Mouse (Mus musculus) limb, embryonic 12.5 days (tissue): Measurements from ENCODE around the gene Chic1. TPM values are rescaled to one million over a fixed set of nuclear protein-coding genes. Genes with fewer than 3 reads are reported as not detected.

ENCODE experiments used
- ATAC-seq: fragments of 200-750 bp; cut with Nextera tagmentation; 2 replicates; pipeline ENCODE4 v1.8.0; 2017; ENCODE audit warnings: low read depth, moderate TSS enrichment; ENCODE audit not compliant: insufficient number of reproducible peaks, insufficient read depth, low FRiP score, low TSS enrichment
- H3K27ac ChIP-seq: fragments of 300-500 bp; sonication (generic); 2 replicates; pipeline ENCODE4 v1.5.1; 2016; ENCODE audit warnings: mild to moderate bottlenecking, moderate library complexity
- H3K27me3 ChIP-seq: fragments of 300-500 bp; sonication (generic); 2 replicates; pipeline ENCODE4 v1.6.1; 2016; ENCODE audit warnings: mild to moderate bottlenecking, moderate library complexity
- H3K36me3 ChIP-seq: fragments of 300-500 bp; sonication (generic); 2 replicates; pipeline ENCODE4 v1.6.1; 2016; ENCODE audit warnings: mild to moderate bottlenecking, moderate library complexity
- H3K4me1 ChIP-seq: fragments of 300-500 bp; sonication (generic); replicated peaks from 2 replicates; pipeline ENCODE4 v1.6.1; 2016
- H3K4me2 ChIP-seq: fragments of 300-500 bp; sonication (generic); 2 replicates; pipeline ENCODE4 v1.6.1; 2016; ENCODE audit warnings: mild to moderate bottlenecking, moderate library complexity
- H3K4me3 ChIP-seq: fragments of 300-500 bp; sonication (generic); replicated peaks from 2 replicates; pipeline ENCODE4 v1.5.1; 2016; ENCODE audit warnings: mild to moderate bottlenecking
- H3K9ac ChIP-seq: fragments of 300-500 bp; sonication (generic); replicated peaks from 2 replicates; pipeline ENCODE4 v1.6.1; 2016; ENCODE audit warnings: mild to moderate bottlenecking, moderate library complexity
- H3K9me3 ChIP-seq: fragments of 300-500 bp; sonication (generic); 2 replicates; pipeline ENCODE4 v1.6.1; 2016; ENCODE audit warnings: mild to moderate bottlenecking, moderate library complexity
- WGBS: fragments of 180-500 bp; shearing (Covaris S2); methylation state at CpG from one replicate; pipeline ENCODE4 v1.1.7; 2016; 5-methylcytosine and 5-hydroxymethylcytosine counted together
- polyA plus RNA-seq: library from polyadenylated mRNA; unstranded; fragments of >200 nt; fragmentation: Nextera tagmentation; extraction: Ambion mirVana; gene quantifications from 2 replicates; pipeline ENCODE4 v1.2.1, GENCODE M21; 2016

The Chic1 gene
- polyA plus RNA-seq, 1 experiment from 2014 or later, result 4.5 TPM

- ATAC-seq, result no peak
- Histone ChIP-seq H3K9ac (no peak overlapping the region), H3K27me3 (peaks cover 10% of the 10 kb centered on the region), H3K27ac (no peak overlapping the region), H3K9me3 (no peaks in the 10 kb centered on the region), H3K4me2 (no peak overlapping the region), H3K36me3 (no peaks in the 10 kb centered on the region), H3K4me3 (no peak overlapping the region), H3K4me1 (no peaks in the 10 kb centered on the region)
- 64% methylated on average over 5 of the region's 5 CpGs for WGBS
These were observed 9.9 kb downstream of the Chic1 start for GRCm38 (mm10) chrX:103366201-103366600.

- 48% methylated on average over 3 of the region's 3 CpGs for WGBS
- Histone ChIP-seq H3K27me3 (peaks cover 10% of the 10 kb centered on the region), H3K4me1 (no peaks in the 10 kb centered on the region), H3K27ac (no peak overlapping the region), H3K4me3 (no peak overlapping the region), H3K9ac (no peak overlapping the region), H3K36me3 (no peaks in the 10 kb centered on the region), H3K4me2 (no peak overlapping the region), H3K9me3 (no peaks in the 10 kb centered on the region)
- ATAC-seq, result no peak
These were observed 12.4 kb downstream of the Chic1 start for GRCm38 (mm10) chrX:103368650-103369049.

- H3K27ac ChIP-seq, result no peak overlapping the region
- ATAC-seq, result no peak
- H3K4me2 ChIP-seq, result no peak overlapping the region
- H3K27me3 ChIP-seq, result peaks cover 12% of the 10 kb centered on the region
- H3K9me3 ChIP-seq, result no peaks in the 10 kb centered on the region
- no peaks in the 10 kb centered on the region for H3K36me3 ChIP-seq
- no peak overlapping the region for H3K4me3 ChIP-seq
- no peak overlapping the region for H3K9ac ChIP-seq
- H3K4me1 ChIP-seq, result no peaks in the 10 kb centered on the region
- 72% methylated on average over 2 of the region's 2 CpGs for WGBS
These were observed 14.9 kb downstream of the Chic1 start for GRCm38 (mm10) chrX:103371221-103371620.

GRCm38 (mm10) chrX:103371627-103372026, 15.4 kb downstream of the Chic1 start:
- Histone ChIP-seq H3K4me1 (no peaks in the 10 kb centered on the region), H3K36me3 (no peaks in the 10 kb centered on the region), H3K27ac (no peak overlapping the region), H3K9me3 (no peaks in the 10 kb centered on the region), H3K4me3 (no peak overlapping the region), H3K9ac (no peak overlapping the region), H3K27me3 (peaks cover 12% of the 10 kb centered on the region), H3K4me2 (no peak overlapping the region)
- ATAC-seq, result no peak
- WGBS, result 54% methylated on average over 2 of the region's 2 CpGs

GRCm38 (mm10) chrX:103374250-103374649, 18.0 kb downstream of the Chic1 start:
- no peak for ATAC-seq
- Histone ChIP-seq H3K27ac (no peak overlapping the region), H3K36me3 (no peaks in the 10 kb centered on the region), H3K9ac (no peak overlapping the region), H3K9me3 (no peaks in the 10 kb centered on the region), H3K4me1 (no peaks in the 10 kb centered on the region), H3K4me3 (no peak overlapping the region), H3K4me2 (no peak overlapping the region), H3K27me3 (peaks cover 9% of the 10 kb centered on the region; the same call in 1 of the 2 replicates)
- 59% methylated on average over 5 of the region's 5 CpGs for WGBS

GRCm38 (mm10) chrX:103384528-103384927, 28.3 kb downstream of the Chic1 start:
- WGBS, result 77% methylated on average over 3 of the region's 3 CpGs
- H3K9me3 ChIP-seq, result no peaks in the 10 kb centered on the region
- no peaks in the 10 kb centered on the region for H3K4me1 ChIP-seq
- peaks cover 11% of the 10 kb centered on the region for H3K27me3 ChIP-seq
- H3K36me3 ChIP-seq, result no peaks in the 10 kb centered on the region; the same call in 1 of the 2 replicates
- H3K4me3 ChIP-seq, result no peak overlapping the region
- H3K4me2 ChIP-seq, result no peak overlapping the region
- no peak for ATAC-seq
- H3K9ac ChIP-seq, result no peak overlapping the region
- H3K27ac ChIP-seq, result no peak overlapping the region

GRCm38 (mm10) chrX:103388131-103388530, 31.9 kb downstream of the Chic1 start:
- H3K4me1 ChIP-seq, result no peaks in the 10 kb centered on the region
- ATAC-seq, result no peak
- 83% methylated on average over 3 of the region's 3 CpGs for WGBS
- peaks cover 16% of the 10 kb centered on the region for H3K27me3 ChIP-seq
- H3K4me3 ChIP-seq, result no peak overlapping the region
- no peak overlapping the region for H3K4me2 ChIP-seq
- H3K9me3 ChIP-seq, result no peaks in the 10 kb centered on the region
- H3K27ac ChIP-seq, result no peak overlapping the region
- no peak overlapping the region for H3K9ac ChIP-seq
- H3K36me3 ChIP-seq, result no peaks in the 10 kb centered on the region; the same call in 1 of the 2 replicates

GRCm38 (mm10) chrX:103393841-103394240, 37.6 kb downstream of the Chic1 start:
- no peak overlapping the region for H3K27ac ChIP-seq
- no peak overlapping the region for H3K9ac ChIP-seq
- ATAC-seq, result no peak
- H3K27me3 ChIP-seq, result peaks cover 20% of the 10 kb centered on the region
- H3K4me2 ChIP-seq, result no peak overlapping the region
- WGBS, result 72% methylated on average over 1 of the region's 1 CpGs
- H3K9me3 ChIP-seq, result no peaks in the 10 kb centered on the region
- no peaks in the 10 kb centered on the region for H3K4me1 ChIP-seq
- peaks cover 6% of the 10 kb centered on the region; the same call in 1 of the 2 replicates for H3K36me3 ChIP-seq
- no peak overlapping the region for H3K4me3 ChIP-seq

- H3K4me2 ChIP-seq, result no peak overlapping the region
- H3K27ac ChIP-seq, result no peak overlapping the region
- no peak overlapping the region for H3K9ac ChIP-seq
- no peak for ATAC-seq
- no peaks in the 10 kb centered on the region for H3K4me1 ChIP-seq
- peaks cover 26% of the 10 kb centered on the region for H3K27me3 ChIP-seq
- H3K4me3 ChIP-seq, result no peak overlapping the region
- no peaks in the 10 kb centered on the region for H3K9me3 ChIP-seq
- WGBS, result 35% methylated on average over 13 of the region's 13 CpGs
- H3K36me3 ChIP-seq, result no peaks in the 10 kb centered on the region
These were observed 48.7 kb downstream of the Chic1 start for GRCm38 (mm10) chrX:103405021-103405420.

GRCm38 (mm10) chrX:103414167-103414566, 57.9 kb downstream of the Chic1 start, which contains the start of gene Tsx:
Tsx (plus strand) TSS chrX:103414467.
- Histone ChIP-seq H3K27ac (no peak within 1 kb of the TSS), H3K4me2 (no peak within 1 kb of the TSS), H3K9me3 (no peaks in the 10 kb centered on the region), H3K4me3 (no peak within 1 kb of the TSS), H3K27me3 (peaks cover 49% of the 10 kb centered on the region), H3K4me1 (no peaks in the 10 kb centered on the region), H3K36me3 (no peaks in the 10 kb centered on the region), H3K9ac (no peak within 1 kb of the TSS)
- WGBS, result 79% methylated on average over 5 of the region's 5 CpGs
- no peak for ATAC-seq

GRCm38 (mm10) chrX:103421710-103422109, 65.4 kb downstream of the Chic1 start, which contains the start of gene Gm26992:
Gm26992 (plus strand) TSS chrX:103422010.
- H3K4me2 ChIP-seq, result no peak within 1 kb of the TSS
- H3K27me3 ChIP-seq, result peaks cover 30% of the 10 kb centered on the region
- no peak within 1 kb of the TSS for H3K27ac ChIP-seq
- no peak for ATAC-seq
- no peaks in the 10 kb centered on the region for H3K4me1 ChIP-seq
- H3K9me3 ChIP-seq, result no peaks in the 10 kb centered on the region
- H3K4me3 ChIP-seq, result no peak within 1 kb of the TSS
- WGBS, result 84% methylated on average over 2 of the region's 2 CpGs
- H3K9ac ChIP-seq, result no peak within 1 kb of the TSS
- H3K36me3 ChIP-seq, result no peaks in the 10 kb centered on the region

- Histone ChIP-seq H3K4me3 (no peak overlapping the region), H3K36me3 (no peaks in the 10 kb centered on the region), H3K4me1 (no peaks in the 10 kb centered on the region), H3K4me2 (no peak overlapping the region), H3K9ac (no peak overlapping the region), H3K9me3 (no peaks in the 10 kb centered on the region), H3K27me3 (peaks cover 17% of the 10 kb centered on the region), H3K27ac (no peak overlapping the region)
- no peak for ATAC-seq
- WGBS, result 77% methylated on average over 7 of the region's 7 CpGs
These were observed 71.4 kb downstream of the Chic1 start for GRCm38 (mm10) chrX:103427677-103428076.
